Mouse (Mus musculus) stomach, postnatal 0 days (tissue): ENCODE data around the gene Krtap4-9. TPM values are rescaled to one million over a fixed set of nuclear protein-coding genes. Genes with fewer than 3 reads are reported as not detected.
"Not testable (repeated sequence)": the region's sequence is repeated elsewhere in the genome, so short reads cannot be mapped to it uniquely, and the experiment has no call there.

Experiments used
- ATAC-seq: fragments of 200-750 bp; cut with Nextera tagmentation; 2 replicates; pipeline ENCODE4 v1.8.0; 2017; ENCODE audit not compliant: low FRiP score, low TSS enrichment
- DNase-seq: peaks from one replicate; pipeline ENCODE4 v3.0.0-alpha.2; 2016; ENCODE audit warnings: low spot score
- H3K27ac ChIP-seq: fragments of 300-500 bp; sonication (generic); replicated peaks from 2 replicates; pipeline ENCODE4 v1.5.1; 2014; ENCODE audit warnings: mild to moderate bottlenecking, control low read depth
- H3K27me3 ChIP-seq: fragments of 300-500 bp; sonication (generic); 2 replicates; pipeline ENCODE4 v1.6.1; 2014; ENCODE audit warnings: low read length; ENCODE audit not compliant: control insufficient read depth, insufficient read depth
- H3K36me3 ChIP-seq: fragments of 300-500 bp; sonication (generic); 2 replicates; pipeline ENCODE4 v1.6.1; 2014; ENCODE audit warnings: low read length, mixed read lengths; ENCODE audit not compliant: control insufficient read depth, insufficient read depth
- H3K4me1 ChIP-seq: fragments of 300-500 bp; sonication (generic); replicated peaks from 2 replicates; pipeline ENCODE4 v1.6.1; 2014; ENCODE audit warnings: antibody characterized with exemption; ENCODE audit not compliant: control insufficient read depth, insufficient read depth
- H3K4me2 ChIP-seq: fragments of 300-500 bp; sonication (generic); replicated peaks from 2 replicates; pipeline ENCODE4 v1.6.1; 2014; ENCODE audit warnings: low read depth, mild to moderate bottlenecking, control low read depth, moderate library complexity
- H3K4me3 ChIP-seq: fragments of 300-500 bp; sonication (generic); 2 replicates; pipeline ENCODE4 v1.5.1; 2014; ENCODE audit warnings: low read depth, low read length, control low read depth
- H3K9ac ChIP-seq: fragments of 300-500 bp; sonication (generic); 2 replicates; pipeline ENCODE4 v1.6.1; 2014; ENCODE audit warnings: mild to moderate bottlenecking, low read length, control low read depth, mixed read lengths
- H3K9me3 ChIP-seq: fragments of 300-500 bp; sonication (generic); 2 replicates; pipeline ENCODE4 v1.6.1; 2016; ENCODE audit warnings: low read length; ENCODE audit not compliant: control insufficient read depth
- CTCF ChIP-seq: IDR thresholded peaks from 2 replicates; pipeline ENCODE4 v1.5.1; 2016; ENCODE audit warnings: antibody characterized with exemption, low read depth, mild to moderate bottlenecking, moderate library complexity
- EP300 ChIP-seq: optimal IDR thresholded peaks from 2 replicates; pipeline ENCODE3; 2016; ENCODE audit warnings: antibody characterized with exemption
- WGBS: fragments of 180-500 bp; shearing (Covaris S2); extraction: QIAGEN DNeasy Blood & Tissue Kit; methylation state at CpG from one replicate; pipeline ENCODE4 v1.1.7; 2014; 5-methylcytosine and 5-hydroxymethylcytosine counted together
- polyA plus RNA-seq: library from polyadenylated mRNA; unstranded; fragments of >200 nt; fragmentation: Nextera tagmentation; extraction: Ambion mirVana; gene quantifications from 2 replicates; pipeline ENCODE4 v1.2.1, GENCODE M21; 2015

Gene Krtap4-9
- polyA plus RNA-seq = not detected in 2 replicates

- not testable (repeated sequence) for H3K9ac ChIP-seq, H3K4me2 ChIP-seq, H3K27ac ChIP-seq, ATAC-seq, H3K9me3 ChIP-seq, H3K27me3 ChIP-seq, DNase-seq, H3K4me3 ChIP-seq, H3K4me1 ChIP-seq, H3K36me3 ChIP-seq
These were observed at the start of gene Krtap4-9 for GRCm38 (mm10) chr11:99784900-99785299. Gene Krtap4-9 (plus strand): TSS chr11:99785200.

GRCm38 (mm10) chr11:99743985-99744384 is 41.0 kb upstream of the Krtap4-9 start:
- Histone ChIP-seq H3K27me3 (no peaks in the 10 kb centered on the region), H3K4me3 (no peak overlapping the region), H3K4me2 (no peak overlapping the region), H3K36me3 (no peaks in the 10 kb centered on the region), H3K4me1 (no peaks in the 10 kb centered on the region), H3K9ac (no peak overlapping the region), H3K9me3 (no peaks in the 10 kb centered on the region), H3K27ac (no peak overlapping the region)
- TF ChIP-seq CTCF (no peak), EP300 (no peak)
- no peak for DNase-seq
- 75% methylated on average over 3 of the region's 3 CpGs for WGBS
- ATAC-seq = no peak

- Histone ChIP-seq H3K4me1 (no peaks in the 10 kb centered on the region), H3K4me2 (no peak overlapping the region), H3K27ac (no peak overlapping the region), H3K9ac (no peak overlapping the region), H3K27me3 (no peaks in the 10 kb centered on the region), H3K36me3 (no peaks in the 10 kb centered on the region), H3K4me3 (no peak overlapping the region), H3K9me3 (no peaks in the 10 kb centered on the region)
- ATAC-seq = no peak
- WGBS = 96% methylated on average over 1 of the region's 1 CpGs
- TF ChIP-seq CTCF = no peak
- TF ChIP-seq EP300 = no peak
- no peak for DNase-seq
These were observed 26.1 kb upstream of the Krtap4-9 start for GRCm38 (mm10) chr11:99758877-99759276.

GRCm38 (mm10) chr11:99768410-99768809 is 16.6 kb upstream of the Krtap4-9 start:
- 62% methylated on average over 2 of the region's 2 CpGs for WGBS
- Histone ChIP-seq H3K27ac (no peak overlapping the region), H3K36me3 (no peaks in the 10 kb centered on the region), H3K4me3 (no peak overlapping the region), H3K27me3 (no peaks in the 10 kb centered on the region), H3K9me3 (no peaks in the 10 kb centered on the region), H3K4me2 (no peak overlapping the region), H3K4me1 (no peaks in the 10 kb centered on the region), H3K9ac (no peak overlapping the region)
- TF ChIP-seq CTCF (no peak), EP300 (no peak)
- DNase-seq (no peak), ATAC-seq (no peak)

GRCm38 (mm10) chr11:99772813-99773212 is 12.2 kb upstream of the Krtap4-9 start, which contains the start of gene Gm11595:
Gene Gm11595 (minus strand): TSS chr11:99772913.
- not testable (repeated sequence) for H3K4me3 ChIP-seq, H3K4me1 ChIP-seq, H3K4me2 ChIP-seq, H3K36me3 ChIP-seq, DNase-seq, H3K27me3 ChIP-seq, H3K27ac ChIP-seq, ATAC-seq, H3K9ac ChIP-seq, H3K9me3 ChIP-seq

- H3K4me1 ChIP-seq = no peaks in the 10 kb centered on the region
- no peak overlapping the region for H3K4me3 ChIP-seq
- no peak overlapping the region for H3K9ac ChIP-seq
- DNase-seq (no peak), ATAC-seq (no peak)
- TF ChIP-seq CTCF (no peak), EP300 (no peak)
- no peak overlapping the region for H3K4me2 ChIP-seq
- no peaks in the 10 kb centered on the region for H3K27me3 ChIP-seq
- H3K27ac ChIP-seq = no peak overlapping the region
- 58% methylated on average over 7 of the region's 7 CpGs for WGBS
- H3K9me3 ChIP-seq = no peaks in the 10 kb centered on the region
- no peaks in the 10 kb centered on the region for H3K36me3 ChIP-seq
These were observed 6.6 kb upstream of the Krtap4-9 start for GRCm38 (mm10) chr11:99778401-99778800.

- TF ChIP-seq CTCF = no peak
- no peak for TF ChIP-seq EP300
These were observed 4.4 kb upstream of the Krtap4-9 start, which contains the start of gene Krtap4-8 for GRCm38 (mm10) chr11:99780604-99781003. Gene Krtap4-8 (minus strand): TSS chr11:99780704.

More at GRCm38 (mm10) chr11:99780604-99781003, 4.4 kb upstream of the Krtap4-9 start, which contains the start of gene Krtap4-8:
- no peaks in the 10 kb centered on the region for H3K9me3 ChIP-seq
- no peak for DNase-seq
- H3K36me3 ChIP-seq = no peaks in the 10 kb centered on the region
- H3K27ac ChIP-seq = no peak within 1 kb of the TSS
- WGBS = 95% methylated on average over 2 of the region's 2 CpGs
- H3K4me3 ChIP-seq = no peak within 1 kb of the TSS
- H3K27me3 ChIP-seq = no peaks in the 10 kb centered on the region
- no peaks in the 10 kb centered on the region for H3K4me1 ChIP-seq
- no peak within 1 kb of the TSS for H3K4me2 ChIP-seq
- ATAC-seq = no peak
- H3K9ac ChIP-seq = no peak within 1 kb of the TSS
